Mouse (Mus musculus): ENCODE measurements around the gene Sh3kbp1. TPM values are rescaled to one million over a fixed set of nuclear protein-coding genes. Genes with fewer than 3 reads are reported as not detected.
"Not testable (repeated sequence)": the region's sequence is repeated elsewhere in the genome, so short reads cannot be mapped to it uniquely, and the experiment has no call there.

Gene Sh3kbp1
- polyA plus RNA-seq (2011; ENCODE audit: insufficient read depth, insufficient read length, low read depth, missing spikeins): 2.8 and 4.4 TPM in 2 replicates

- Histone ChIP-seq H3K9ac (ENCODE audit: low read depth, poor library complexity, severe bottlenecking) (peak within 1 kb of the TSS; percentile 42), H3K4me1 (ENCODE audit: control insufficient read depth, insufficient read depth, low read length) (peaks cover 2% of the 10 kb centered on the region), H3K27me3 (ENCODE audit: control insufficient read depth, insufficient read depth, low read length, poor library complexity, severe bottlenecking) (no peaks in the 10 kb centered on the region), H3K36me3 (ENCODE audit: control insufficient read depth, insufficient read depth, low read length, poor library complexity, severe bottlenecking) (no peaks in the 10 kb centered on the region), H3K9me3 (replicated peaks; ENCODE audit: control insufficient read depth, insufficient read depth, low read length, poor library complexity, severe bottlenecking) (no peaks in the 10 kb centered on the region), H3K4me3 (ENCODE audit: low read depth, low read length) (peak within 1 kb of the TSS; percentile 77), H3K27ac (ENCODE audit: insufficient read depth, low read length) (no peak within 1 kb of the TSS)
- TF ChIP-seq POLR2A (IDR thresholded peaks at IDR 0.05; ENCODE audit: insufficient read depth, low read length) (no peak), EP300 (IDR thresholded peaks at IDR 0.05; ENCODE audit: insufficient read depth, low read depth, low read length) (no peak), CTCF (IDR thresholded peaks at IDR 0.05; ENCODE audit: low read depth, low read length) (no peak)
Measured at GRCm38 (mm10) chrX:159626907-159627587, at the start of gene Sh3kbp1. Gene Sh3kbp1 (plus strand): TSS chrX:159627272.

DNA sequence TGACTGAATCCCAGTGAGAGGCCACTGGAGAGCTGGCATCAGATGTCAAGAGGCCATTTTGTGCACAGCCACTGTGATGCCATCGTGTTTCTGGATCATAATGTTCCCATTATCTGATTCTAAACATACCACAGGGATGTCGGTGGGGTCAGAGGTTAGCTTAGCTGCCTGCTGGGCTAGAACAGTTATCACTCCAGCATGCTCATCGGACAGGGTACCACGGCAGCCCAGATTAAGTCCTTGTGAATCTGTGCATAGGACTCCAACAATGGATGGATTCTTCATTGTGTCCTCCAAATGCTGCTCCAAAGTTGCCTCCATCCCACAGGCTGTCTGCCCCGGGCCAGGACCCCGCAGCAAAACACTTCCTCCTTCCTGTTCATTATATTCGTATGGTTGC is 42.3 kb upstream of the Sh3kbp1 start:
- H3K4me3 ChIP-seq (ENCODE audit: low read depth, low read length); H3K4me1 ChIP-seq (ENCODE audit: control insufficient read depth, insufficient read depth, low read length); H3K9ac ChIP-seq (ENCODE audit: low read depth, poor library complexity, severe bottlenecking); H3K9me3 ChIP-seq (replicated peaks; ENCODE audit: control insufficient read depth, insufficient read depth, low read length, poor library complexity, severe bottlenecking); H3K27ac ChIP-seq (ENCODE audit: insufficient read depth, low read length); H3K36me3 ChIP-seq (ENCODE audit: control insufficient read depth, insufficient read depth, low read length, poor library complexity, severe bottlenecking); H3K27me3 ChIP-seq (ENCODE audit: control insufficient read depth, insufficient read depth, low read length, poor library complexity, severe bottlenecking): not testable (repeated sequence)

GRCm38 (mm10) chrX:159591633-159592032 is 35.4 kb upstream of the Sh3kbp1 start:
- H3K36me3 ChIP-seq (ENCODE audit: control insufficient read depth, insufficient read depth, low read length, poor library complexity, severe bottlenecking): peaks cover 11% of the 10 kb centered on the region
- no peak overlapping the region for H3K9ac ChIP-seq (ENCODE audit: low read depth, poor library complexity, severe bottlenecking)
- no peak overlapping the region for H3K4me3 ChIP-seq (ENCODE audit: low read depth, low read length)
- no peaks in the 10 kb centered on the region for H3K27me3 ChIP-seq (ENCODE audit: control insufficient read depth, insufficient read depth, low read length, poor library complexity, severe bottlenecking)
- no peak overlapping the region for H3K27ac ChIP-seq (ENCODE audit: insufficient read depth, low read length)
- TF ChIP-seq POLR2A (IDR thresholded peaks at IDR 0.05; ENCODE audit: insufficient read depth, low read length): no peak
- TF ChIP-seq EP300 (IDR thresholded peaks at IDR 0.05; ENCODE audit: insufficient read depth, low read depth, low read length): no peak
- TF ChIP-seq CTCF (IDR thresholded peaks at IDR 0.05; ENCODE audit: low read depth, low read length): no peak
- H3K4me1 ChIP-seq (ENCODE audit: control insufficient read depth, insufficient read depth, low read length): no peaks in the 10 kb centered on the region
- no peaks in the 10 kb centered on the region for H3K9me3 ChIP-seq (replicated peaks; ENCODE audit: control insufficient read depth, insufficient read depth, low read length, poor library complexity, severe bottlenecking)

- Histone ChIP-seq H3K36me3 (ENCODE audit: control insufficient read depth, insufficient read depth, low read length, poor library complexity, severe bottlenecking) (peaks cover 3% of the 10 kb centered on the region), H3K27ac (ENCODE audit: insufficient read depth, low read length) (no peak overlapping the region), H3K9me3 (replicated peaks; ENCODE audit: control insufficient read depth, insufficient read depth, low read length, poor library complexity, severe bottlenecking) (no peaks in the 10 kb centered on the region), H3K4me1 (ENCODE audit: control insufficient read depth, insufficient read depth, low read length) (no peaks in the 10 kb centered on the region), H3K27me3 (ENCODE audit: control insufficient read depth, insufficient read depth, low read length, poor library complexity, severe bottlenecking) (no peaks in the 10 kb centered on the region), H3K4me3 (ENCODE audit: low read depth, low read length) (no peak overlapping the region), H3K9ac (ENCODE audit: low read depth, poor library complexity, severe bottlenecking) (no peak overlapping the region)
- no peak for TF ChIP-seq POLR2A (IDR thresholded peaks at IDR 0.05; ENCODE audit: insufficient read depth, low read length)
Measured at GRCm38 (mm10) chrX:159597502-159597901, 29.6 kb upstream of the Sh3kbp1 start.

- H3K36me3 ChIP-seq (ENCODE audit: control insufficient read depth, insufficient read depth, low read length, poor library complexity, severe bottlenecking): no peaks in the 10 kb centered on the region
- TF ChIP-seq POLR2A (IDR thresholded peaks at IDR 0.05; ENCODE audit: insufficient read depth, low read length) (no peak), CTCF (IDR thresholded peaks at IDR 0.05; ENCODE audit: low read depth, low read length) (no peak), EP300 (IDR thresholded peaks at IDR 0.05; ENCODE audit: insufficient read depth, low read depth, low read length) (no peak)
- H3K9me3 ChIP-seq (replicated peaks; ENCODE audit: control insufficient read depth, insufficient read depth, low read length, poor library complexity, severe bottlenecking): no peaks in the 10 kb centered on the region
- no peaks in the 10 kb centered on the region for H3K27me3 ChIP-seq (ENCODE audit: control insufficient read depth, insufficient read depth, low read length, poor library complexity, severe bottlenecking)
- no peaks in the 10 kb centered on the region for H3K4me1 ChIP-seq (ENCODE audit: control insufficient read depth, insufficient read depth, low read length)
- no peak overlapping the region for H3K9ac ChIP-seq (ENCODE audit: low read depth, poor library complexity, severe bottlenecking)
- no peak overlapping the region for H3K27ac ChIP-seq (ENCODE audit: insufficient read depth, low read length)
- H3K4me3 ChIP-seq (ENCODE audit: low read depth, low read length): no peak overlapping the region
Measured at GRCm38 (mm10) chrX:159604832-159605231, 22.2 kb upstream of the Sh3kbp1 start.

GRCm38 (mm10) chrX:159606936-159607335 is 20.1 kb upstream of the Sh3kbp1 start:
- H3K36me3 ChIP-seq (ENCODE audit: control insufficient read depth, insufficient read depth, low read length, poor library complexity, severe bottlenecking): no peaks in the 10 kb centered on the region
- no peaks in the 10 kb centered on the region for H3K4me1 ChIP-seq (ENCODE audit: control insufficient read depth, insufficient read depth, low read length)
- H3K4me3 ChIP-seq (ENCODE audit: low read depth, low read length): no peak overlapping the region
- no peak overlapping the region for H3K9ac ChIP-seq (ENCODE audit: low read depth, poor library complexity, severe bottlenecking)
- TF ChIP-seq CTCF (IDR thresholded peaks at IDR 0.05; ENCODE audit: low read depth, low read length) (no peak), POLR2A (IDR thresholded peaks at IDR 0.05; ENCODE audit: insufficient read depth, low read length) (no peak), EP300 (IDR thresholded peaks at IDR 0.05; ENCODE audit: insufficient read depth, low read depth, low read length) (no peak)
- no peaks in the 10 kb centered on the region for H3K27me3 ChIP-seq (ENCODE audit: control insufficient read depth, insufficient read depth, low read length, poor library complexity, severe bottlenecking)
- H3K9me3 ChIP-seq (replicated peaks; ENCODE audit: control insufficient read depth, insufficient read depth, low read length, poor library complexity, severe bottlenecking): no peaks in the 10 kb centered on the region
- no peak overlapping the region for H3K27ac ChIP-seq (ENCODE audit: insufficient read depth, low read length)

All from ES-Bruce4 (cell line).